Mouse (Mus musculus) ES-Bruce4 (cell line): ENCODE measurements around the gene Plin5.

Source experiments
- CTCF ChIP-seq: IDR thresholded peaks from one replicate; pipeline ENCODE4 v1.8.1; 2011; ENCODE audit warnings: low read depth, low read length
- EP300 ChIP-seq: IDR thresholded peaks from 2 replicates; pipeline ENCODE4 v1.6.1; 2011; ENCODE audit warnings: low read depth, low read length; ENCODE audit not compliant: insufficient read depth
- POLR2A ChIP-seq: IDR thresholded peaks from one replicate; pipeline ENCODE4 v1.8.1; 2011; ENCODE audit warnings: low read length; ENCODE audit not compliant: insufficient read depth

DNA sequence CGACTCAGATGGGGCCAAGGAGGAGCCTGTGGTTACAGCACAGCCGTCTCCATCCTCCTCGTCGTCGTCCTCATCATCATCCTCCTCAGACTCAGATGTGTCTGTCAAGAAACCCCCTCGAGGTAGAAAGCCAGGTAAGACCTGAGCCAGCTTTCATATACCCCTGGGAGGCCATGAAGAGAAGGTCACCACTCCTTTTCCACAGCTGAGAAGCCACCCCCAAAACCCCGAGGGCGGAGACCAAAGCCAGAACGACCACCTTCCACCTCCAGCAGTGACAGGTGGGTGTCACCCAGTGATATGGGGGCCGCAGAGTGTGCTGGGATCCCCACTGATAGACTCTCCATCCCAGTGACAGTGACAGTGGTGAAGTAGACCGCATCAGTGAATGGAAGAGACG lies 20.5 kb downstream of the Plin5 start:
- TF ChIP-seq CTCF, result no peak
- no peak for TF ChIP-seq POLR2A
- no peak for TF ChIP-seq EP300
